Mouse (Mus musculus): ENCODE measurements around the gene Asxl2. TPM values are rescaled to one million over a fixed set of nuclear protein-coding genes. Genes with fewer than 3 reads are reported as not detected.
A peak's percentile ranks its signal among the peaks of the same experiment; 100 is the strongest.

The Asxl2 gene
- polyA plus RNA-seq, 2 experiments: 6.7 to 7.2 TPM

- Histone ChIP-seq H3K9me3 (ENCODE audit: control insufficient read depth, low read length) (no peaks in the 10 kb centered on the region), H3K9ac (replicated peaks) (no peak overlapping the region), H3K27me3 (ENCODE audit: control insufficient read depth, insufficient read depth, low read length) (no peaks in the 10 kb centered on the region), H3K27ac (no peak overlapping the region), H3K4me2 (ENCODE audit: low read depth) (peak overlapping the region; percentile 83), H3K4me3 (ENCODE audit: insufficient read depth in 1 of 2, low read depth in 2 of 2, low read length in 2 of 2) (no peak overlapping the region), H3K4me1 (replicated peaks; ENCODE audit: control insufficient read depth in 2 of 2, insufficient read depth in 2 of 2, low read length in 1 of 2) (peaks cover 16 to 17% of the 10 kb centered on the region in 2 experiments), H3K36me3 (replicated peaks; ENCODE audit: control insufficient read depth, insufficient read depth, low read depth) (peaks cover 4% of the 10 kb centered on the region; the same call in 1 of the 2 replicates)
- no peak for TF ChIP-seq CTCF (IDR thresholded peaks at IDR 0.05; ENCODE audit: low read depth)
- TF ChIP-seq EP300 (IDR thresholded peaks at IDR 0.05; ENCODE audit: low read depth): no peak
- ATAC-seq (ENCODE audit: insufficient read depth): no peak
- DNase-seq (ENCODE audit: low read depth in 3 of 3, low spot score in 3 of 3): no peak
These were observed 3.7 kb downstream of the Asxl2 start for GRCm38 (mm10) chr12:3430443-3430753.

- no peak overlapping the region for H3K9ac ChIP-seq (replicated peaks)
- H3K9me3 ChIP-seq (ENCODE audit: control insufficient read depth, low read length): no peaks in the 10 kb centered on the region
- TF ChIP-seq EP300 (IDR thresholded peaks at IDR 0.05; ENCODE audit: low read depth) (no peak), CTCF (IDR thresholded peaks at IDR 0.05; ENCODE audit: low read depth) (peak; percentile 25; the same call in 1 of the 2 replicates)
- no peak overlapping the region for H3K27ac ChIP-seq
- no peak for DNase-seq (ENCODE audit: low read depth in 3 of 3, low spot score in 3 of 3)
- no peak overlapping the region for H3K4me2 ChIP-seq (ENCODE audit: low read depth)
- H3K27me3 ChIP-seq (ENCODE audit: control insufficient read depth, insufficient read depth, low read length): no peaks in the 10 kb centered on the region
- ATAC-seq (ENCODE audit: insufficient read depth): no peak
- H3K36me3 ChIP-seq (replicated peaks; ENCODE audit: control insufficient read depth, insufficient read depth, low read depth): peaks cover 4% of the 10 kb centered on the region; the same call in 1 of the 2 replicates
- H3K4me1 ChIP-seq (replicated peaks; ENCODE audit: control insufficient read depth in 2 of 2, insufficient read depth in 2 of 2, low read length in 1 of 2): peaks cover 14% of the 10 kb centered on the region in 2 experiments
- no peak overlapping the region for H3K4me3 ChIP-seq (ENCODE audit: insufficient read depth in 1 of 2, low read depth in 2 of 2, low read length in 2 of 2)
These were observed 4.3 kb downstream of the Asxl2 start for GRCm38 (mm10) chr12:3430985-3431384.

GRCm38 (mm10) chr12:3433736-3434135 lies 7.1 kb downstream of the Asxl2 start:
- Histone ChIP-seq H3K27me3 (ENCODE audit: control insufficient read depth, insufficient read depth, low read length) (no peaks in the 10 kb centered on the region), H3K36me3 (replicated peaks; ENCODE audit: control insufficient read depth, insufficient read depth, low read depth) (peaks cover 4% of the 10 kb centered on the region; the same call in 1 of the 2 replicates), H3K9me3 (ENCODE audit: control insufficient read depth, low read length) (no peaks in the 10 kb centered on the region), H3K9ac (replicated peaks) (no peak overlapping the region), H3K4me2 (ENCODE audit: low read depth) (no peak overlapping the region), H3K4me1 (replicated peaks; ENCODE audit: control insufficient read depth in 2 of 2, insufficient read depth in 2 of 2, low read length in 1 of 2) (peaks cover 8 to 10% of the 10 kb centered on the region in 2 experiments), H3K27ac (no peak overlapping the region), H3K4me3 (ENCODE audit: insufficient read depth in 1 of 2, low read depth in 2 of 2, low read length in 2 of 2) (no peak overlapping the region)
- WGBS (ENCODE audit: insufficient replicate concordance): 29% methylated on average over 1 of the region's 1 CpGs
- TF ChIP-seq CTCF (IDR thresholded peaks at IDR 0.05; ENCODE audit: low read depth) (no peak), EP300 (IDR thresholded peaks at IDR 0.05; ENCODE audit: low read depth) (no peak)
- DNase-seq (ENCODE audit: low read depth in 3 of 3, low spot score in 3 of 3): no peak
- ATAC-seq (ENCODE audit: insufficient read depth): no peak

GRCm38 (mm10) chr12:3436446-3436845 lies 9.8 kb downstream of the Asxl2 start:
- Histone ChIP-seq H3K4me1 (replicated peaks; ENCODE audit: control insufficient read depth in 2 of 2, insufficient read depth in 2 of 2, low read length in 1 of 2) (peaks cover 0 to 2% of the 10 kb centered on the region in 2 experiments; a peak in 1 of 4 replicates), H3K27me3 (ENCODE audit: control insufficient read depth, insufficient read depth, low read length) (no peaks in the 10 kb centered on the region), H3K4me3 (ENCODE audit: insufficient read depth in 1 of 2, low read depth in 2 of 2, low read length in 2 of 2) (no peak overlapping the region), H3K4me2 (ENCODE audit: low read depth) (no peak overlapping the region), H3K27ac (no peak overlapping the region), H3K36me3 (replicated peaks; ENCODE audit: control insufficient read depth, insufficient read depth, low read depth) (no peaks in the 10 kb centered on the region), H3K9ac (replicated peaks) (no peak overlapping the region), H3K9me3 (ENCODE audit: control insufficient read depth, low read length) (no peaks in the 10 kb centered on the region)
- ATAC-seq (ENCODE audit: insufficient read depth): no peak
- WGBS (ENCODE audit: insufficient replicate concordance): 68% methylated on average over 5 of the region's 5 CpGs
- TF ChIP-seq CTCF (IDR thresholded peaks at IDR 0.05; ENCODE audit: low read depth): no peak
- TF ChIP-seq EP300 (IDR thresholded peaks at IDR 0.05; ENCODE audit: low read depth): no peak
- DNase-seq (ENCODE audit: low read depth in 3 of 3, low spot score in 3 of 3): no peak

- peak in 1 of 3 experiments; percentile 20 for DNase-seq (ENCODE audit: low read depth in 3 of 3, low spot score in 3 of 3)
These were observed 11.2 kb downstream of the Asxl2 start for GRCm38 (mm10) chr12:3437815-3438214.

More at GRCm38 (mm10) chr12:3437815-3438214, 11.2 kb downstream of the Asxl2 start:
- Histone ChIP-seq H3K4me3 (ENCODE audit: insufficient read depth in 1 of 2, low read depth in 2 of 2, low read length in 2 of 2) (no peak overlapping the region), H3K27ac (no peak overlapping the region), H3K4me2 (ENCODE audit: low read depth) (no peak overlapping the region), H3K9ac (replicated peaks) (no peak overlapping the region), H3K36me3 (replicated peaks; ENCODE audit: control insufficient read depth, insufficient read depth, low read depth) (no peaks in the 10 kb centered on the region), H3K4me1 (replicated peaks; ENCODE audit: control insufficient read depth in 2 of 2, insufficient read depth in 2 of 2, low read length in 1 of 2) (peaks cover 0 to 2% of the 10 kb centered on the region in 2 experiments; a peak in 1 of 4 replicates), H3K27me3 (ENCODE audit: control insufficient read depth, insufficient read depth, low read length) (no peaks in the 10 kb centered on the region), H3K9me3 (ENCODE audit: control insufficient read depth, low read length) (no peaks in the 10 kb centered on the region)
- no peak for ATAC-seq (ENCODE audit: insufficient read depth)
- no peak for TF ChIP-seq EP300 (IDR thresholded peaks at IDR 0.05; ENCODE audit: low read depth)
- TF ChIP-seq CTCF (IDR thresholded peaks at IDR 0.05; ENCODE audit: low read depth): peak; percentile 47
- WGBS (ENCODE audit: insufficient replicate concordance): 76% methylated on average over 1 of the region's 1 CpGs
